Mouse (Mus musculus): ENCODE results near the gene Cd86. TPM values are rescaled to one million over a fixed set of nuclear protein-coding genes. Genes with fewer than 3 reads are reported as not detected.
A peak's percentile ranks its signal among the peaks of the same experiment; 100 is the strongest.

Cd86 gene
- total RNA-seq, 2 experiments from 2014 or later, result not detected

GRCm38 (mm10) chr16:36626567-36627197 lies 39.2 kb downstream of the Cd86 start:
- peak; percentile 98 for ATAC-seq (replicated peaks; ENCODE audit: low FRiP score, low TSS enrichment, poor library complexity, severe bottlenecking)

GRCm38 (mm10) chr16:36625909-36626308 lies 40.0 kb downstream of the Cd86 start:
- no peak for ATAC-seq (replicated peaks; ENCODE audit: low FRiP score, low TSS enrichment, poor library complexity, severe bottlenecking)

- no peak for ATAC-seq (replicated peaks; ENCODE audit: low FRiP score, low TSS enrichment, poor library complexity, severe bottlenecking)
Measured at GRCm38 (mm10) chr16:36622320-36622719, 43.6 kb downstream of the Cd86 start.

GRCm38 (mm10) chr16:36621108-36621507 lies 44.8 kb downstream of the Cd86 start:
- no peak for ATAC-seq (replicated peaks; ENCODE audit: low FRiP score, low TSS enrichment, poor library complexity, severe bottlenecking)

GRCm38 (mm10) chr16:36613701-36614100 lies 52.2 kb downstream of the Cd86 start:
- no peak for ATAC-seq (replicated peaks; ENCODE audit: low FRiP score, low TSS enrichment, poor library complexity, severe bottlenecking)

- no peak for ATAC-seq (replicated peaks; ENCODE audit: low FRiP score, low TSS enrichment, poor library complexity, severe bottlenecking)
Measured at GRCm38 (mm10) chr16:36602632-36603031, 63.2 kb downstream of the Cd86 start.

- ATAC-seq (replicated peaks; ENCODE audit: low FRiP score, low TSS enrichment, poor library complexity, severe bottlenecking), result peak; percentile 52; the same call in 1 of the 2 replicates
Measured at GRCm38 (mm10) chr16:36598265-36598664, 67.6 kb downstream of the Cd86 start.

GRCm38 (mm10) chr16:36596671-36597410 lies 69.0 kb downstream of the Cd86 start:
- ATAC-seq (replicated peaks; ENCODE audit: low FRiP score, low TSS enrichment, poor library complexity, severe bottlenecking), result no peak

- ATAC-seq (replicated peaks; ENCODE audit: low FRiP score, low TSS enrichment, poor library complexity, severe bottlenecking), result no peak
Measured at GRCm38 (mm10) chr16:36589898-36590297, 76.0 kb downstream of the Cd86 start.

- ATAC-seq (replicated peaks; ENCODE audit: low FRiP score, low TSS enrichment, poor library complexity, severe bottlenecking), result no peak
Measured at GRCm38 (mm10) chr16:36587971-36588370, 77.9 kb downstream of the Cd86 start.

- ATAC-seq (replicated peaks; ENCODE audit: low FRiP score, low TSS enrichment, poor library complexity, severe bottlenecking), result no peak
Measured at GRCm38 (mm10) chr16:36582073-36582472, 83.8 kb downstream of the Cd86 start.

GRCm38 (mm10) chr16:36571942-36572341 lies 93.9 kb downstream of the Cd86 start:
- no peak for ATAC-seq (replicated peaks; ENCODE audit: low FRiP score, low TSS enrichment, poor library complexity, severe bottlenecking)

GRCm38 (mm10) chr16:36561386-36562338 lies 104.2 kb downstream of the Cd86 start, which contains the start of gene Casr:
Gene Casr (minus strand): TSS chr16:36562141.
- ATAC-seq (replicated peaks; ENCODE audit: low FRiP score, low TSS enrichment, poor library complexity, severe bottlenecking), result no peak

- no peak for ATAC-seq (replicated peaks; ENCODE audit: low FRiP score, low TSS enrichment, poor library complexity, severe bottlenecking)
Measured at GRCm38 (mm10) chr16:36559573-36559972, 106.3 kb downstream of the Cd86 start.

- no peak for ATAC-seq (replicated peaks; ENCODE audit: low FRiP score, low TSS enrichment, poor library complexity, severe bottlenecking)
Measured at GRCm38 (mm10) chr16:36555672-36556165, 110.2 kb downstream of the Cd86 start.

Other genes starting within 250 kb of the Cd86 start
- not detected in 2 replicates for gene Stfa3, start 210.7 kb downstream of the Cd86 start, total RNA-seq (2014; fragmentation: Nextera tagmentation)
- gene Stfa3, start 210.7 kb downstream of the Cd86 start, total RNA-seq (2017), result not detected in 2 replicates
- gene Casr, start 103.9 kb downstream of the Cd86 start, total RNA-seq (2014; fragmentation: Nextera tagmentation), result not detected in 2 replicates
- gene Casr, start 103.9 kb downstream of the Cd86 start, total RNA-seq (2017), result not detected in 2 replicates
- 1.1 TPM in 1 of 2 replicates, not detected in the other for gene Ildr1, start 27.9 kb upstream of the Cd86 start, total RNA-seq (2014; fragmentation: Nextera tagmentation)
- gene Ildr1, start 27.9 kb upstream of the Cd86 start, total RNA-seq (2017), result not detected in 2 replicates
- gene Slc15a2, start 118.9 kb upstream of the Cd86 start, total RNA-seq (2014; fragmentation: Nextera tagmentation), result 18.1 and 27.1 TPM in 2 replicates
- gene Slc15a2, start 118.9 kb upstream of the Cd86 start, total RNA-seq (2017), result 13.7 and 28.6 TPM in 2 replicates
- gene Iqcb1, start 162.3 kb upstream of the Cd86 start, total RNA-seq (2014; fragmentation: Nextera tagmentation), result 4.6 and 19.2 TPM in 2 replicates
- gene Iqcb1, start 162.3 kb upstream of the Cd86 start, total RNA-seq (2017), result 14.6 and 25.7 TPM in 2 replicates
- gene Eaf2, start 208.9 kb upstream of the Cd86 start, total RNA-seq (2014; fragmentation: Nextera tagmentation), result 0.17 TPM in 1 of 2 replicates, not detected in the other
- 4.3 TPM in 1 of 2 replicates, not detected in the other for gene Eaf2, start 208.9 kb upstream of the Cd86 start, total RNA-seq (2017)
- gene Golgb1, start 209.1 kb upstream of the Cd86 start, total RNA-seq (2014; fragmentation: Nextera tagmentation), result 16.7 and 30.8 TPM in 2 replicates
- gene Golgb1, start 209.1 kb upstream of the Cd86 start, total RNA-seq (2017), result 32.3 and 32.9 TPM in 2 replicates